Mouse (Mus musculus) yolk sac, embryonic 10.5 days (tissue): Measurements from ENCODE around the gene Dhrs2.
A peak's percentile ranks its signal among the peaks of the same experiment; 100 is the strongest.

ENCODE experiments used
- DNase-seq: peaks from one replicate; pipeline ENCODE4 v3.0.0-alpha.2; 2017; ENCODE audit warnings: low spot score

Gene Dhrs2

GRCm38 (mm10) chr14:55253580-55253979, 31.8 kb downstream of the Dhrs2 start:
- no peak for DNase-seq

GRCm38 (mm10) chr14:55255443-55255842, 33.6 kb downstream of the Dhrs2 start:
- DNase-seq = no peak

DNA sequence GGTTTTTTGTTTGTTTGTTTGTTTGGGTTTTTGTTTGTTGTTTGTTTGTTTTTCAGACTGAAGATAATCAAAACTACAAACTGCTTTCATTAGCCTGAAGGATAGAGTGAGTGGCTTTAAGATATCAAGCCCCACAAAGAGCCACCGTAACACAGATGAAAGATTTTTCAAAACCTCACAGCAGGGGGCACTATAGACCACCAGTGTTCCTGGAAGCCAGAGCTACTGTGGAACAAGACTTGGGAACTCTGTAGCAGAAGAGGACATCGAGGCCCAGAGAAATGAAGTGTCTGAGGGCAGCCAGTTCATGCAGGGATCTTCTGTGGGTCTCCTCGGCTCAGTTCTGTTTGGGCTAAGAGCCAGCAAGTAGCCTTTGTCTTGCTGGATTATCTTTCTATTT, 49.4 kb downstream of the Dhrs2 start:
- DNase-seq = peak; percentile 15

- no peak for DNase-seq
Measured at GRCm38 (mm10) chr14:55273023-55273422, 51.2 kb downstream of the Dhrs2 start.

DNA sequence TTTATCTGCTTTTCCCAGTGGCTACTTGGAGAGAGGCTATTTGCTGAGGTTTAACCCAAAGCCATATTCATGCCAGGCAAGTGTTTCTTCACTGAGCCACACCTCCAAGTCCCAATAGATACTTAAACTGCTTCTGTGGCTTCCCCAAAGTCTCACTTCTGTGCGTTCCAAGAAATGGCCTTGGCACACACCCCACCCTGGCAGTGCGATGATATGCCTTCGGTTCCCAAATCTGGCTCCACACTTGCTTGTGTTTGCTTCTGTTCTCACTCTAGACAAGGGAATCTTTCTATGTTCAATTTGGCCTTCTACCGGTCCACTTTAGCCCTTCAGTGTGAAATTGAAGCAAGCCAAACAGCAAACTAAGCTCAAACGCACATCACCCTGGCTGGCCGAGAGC, 53.0 kb downstream of the Dhrs2 start:
- no peak for DNase-seq

DNA sequence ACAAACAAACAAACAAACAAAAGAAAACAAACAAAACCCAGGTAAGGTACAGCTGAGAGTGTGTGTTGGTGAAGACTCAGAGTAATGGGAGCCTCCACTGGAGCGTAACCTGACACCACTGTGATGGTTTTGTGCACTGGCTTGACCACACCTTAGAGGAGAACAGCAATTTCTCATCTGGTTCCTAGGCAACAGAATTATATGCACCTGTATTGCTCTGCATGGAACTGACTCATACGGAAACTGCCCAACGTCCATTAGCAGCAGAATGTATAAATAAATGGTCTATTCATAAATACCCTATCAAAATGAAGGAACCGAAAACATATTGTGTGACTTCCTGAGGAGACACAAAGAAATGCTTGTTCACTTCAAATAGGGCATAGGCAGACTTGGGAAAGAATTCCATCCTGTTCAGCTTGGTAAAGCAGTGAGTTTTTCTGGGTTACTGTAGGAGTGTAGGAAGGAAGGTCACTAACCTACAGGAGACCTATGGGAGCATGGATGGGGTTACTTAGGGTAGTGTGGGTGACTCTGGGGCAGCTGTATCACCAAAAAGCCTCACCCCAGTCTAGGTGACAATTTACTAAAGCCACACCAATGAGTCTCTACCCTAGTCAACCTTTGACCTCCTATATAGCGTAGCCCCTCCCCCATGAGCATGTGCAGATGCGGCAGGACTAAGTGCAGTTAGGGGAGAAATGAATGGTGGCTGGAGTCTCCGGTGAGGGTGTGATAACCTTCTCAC, 57.7 kb downstream of the Dhrs2 start:
- DNase-seq = peak; percentile 20
